Mouse (Mus musculus) naive thymus-derived CD4-positive, alpha-beta T cell, adult 2 months (primary cell): ENCODE measurements around the gene Klk1b5.
A peak's percentile ranks its signal among the peaks of the same experiment; 100 is the strongest.
"Not testable (repeated sequence)": the region's sequence is repeated elsewhere in the genome, so short reads cannot be mapped to it uniquely, and the experiment has no call there.

Source experiments
- DNase-seq: peaks from one replicate; pipeline ENCODE4 v3.0.0-alpha.2; 2011; ENCODE audit warnings: low read depth

Klk1b5 gene

DNA sequence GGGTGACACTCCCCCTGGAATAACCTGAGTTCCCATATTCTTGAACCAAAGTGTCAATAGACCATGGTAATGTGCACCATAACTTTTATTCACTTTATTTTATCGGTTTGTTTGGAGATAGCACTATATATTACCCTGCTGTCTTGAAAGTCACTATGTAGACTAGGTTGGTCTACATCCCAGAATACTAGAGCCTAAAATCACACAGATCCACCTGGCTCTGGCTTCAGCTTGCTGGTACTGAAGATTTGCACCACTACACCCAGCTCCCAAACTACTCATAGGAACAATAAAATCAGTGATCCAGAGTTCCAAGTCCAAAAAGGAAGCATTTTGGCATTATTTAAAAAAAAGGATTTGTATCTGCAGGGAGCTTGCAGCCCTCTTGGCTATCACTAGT is at the start of gene Klk1b5:
Gene Klk1b5 (plus strand): TSS at position 301 of the 400 bp plus-strand sequence.
- no peak for DNase-seq

DNA sequence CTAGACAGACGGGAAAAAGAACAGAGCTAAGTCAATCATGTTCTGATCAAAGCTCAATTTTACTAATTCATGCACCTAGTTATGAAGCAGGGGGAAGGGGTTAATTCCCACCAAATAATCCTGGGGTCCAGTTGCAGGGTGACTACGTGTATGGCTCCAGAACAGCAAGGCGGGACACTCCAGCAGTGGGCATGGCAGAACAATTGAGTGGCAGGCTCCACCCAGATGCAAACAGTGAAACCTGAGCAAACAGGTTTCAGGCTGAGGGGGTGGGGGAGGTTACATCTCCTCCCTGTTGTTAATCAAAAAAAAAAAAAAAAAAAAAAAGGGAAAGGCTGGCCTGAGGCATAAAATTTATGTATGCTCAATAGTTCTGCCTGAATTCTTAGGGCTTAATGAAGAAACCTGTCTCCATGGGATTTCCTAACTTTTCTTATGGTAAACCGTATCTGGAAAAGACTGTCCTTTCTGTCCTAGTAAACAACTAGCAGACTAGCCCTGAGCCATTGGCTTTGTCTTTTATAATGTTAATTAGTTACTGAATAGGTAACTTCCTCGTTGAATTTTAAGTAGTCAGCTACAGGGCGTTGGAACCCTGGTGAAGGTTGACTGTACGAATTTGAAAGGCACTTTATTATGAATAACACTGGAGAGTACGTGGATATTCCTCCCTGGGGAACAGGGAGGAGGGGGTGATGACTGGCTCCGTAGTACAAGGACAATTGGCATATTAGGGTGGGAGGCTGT is 36.3 kb upstream of the Klk1b5 start:
- DNase-seq = no peak

DNA sequence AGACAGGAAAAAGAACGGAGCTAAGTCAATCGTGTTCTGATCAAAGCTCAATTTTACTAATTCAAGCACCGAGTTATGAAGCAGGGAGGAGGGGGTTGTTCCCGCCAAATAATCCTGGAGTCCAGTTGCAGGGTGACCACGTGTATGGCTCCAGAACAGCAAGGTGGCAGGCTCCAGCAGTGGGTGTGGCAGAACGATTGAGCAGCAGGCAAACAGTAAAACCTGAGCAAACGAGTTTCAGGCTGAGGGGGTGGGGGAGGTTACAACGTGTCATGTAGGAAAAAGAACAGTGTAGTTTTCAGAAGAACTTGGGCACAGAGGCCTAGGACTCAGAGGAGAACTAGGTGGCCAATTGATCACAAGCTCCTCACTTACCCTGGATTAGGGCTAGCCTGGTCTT is 29.2 kb upstream of the Klk1b5 start:
- DNase-seq = not testable (repeated sequence)

DNA sequence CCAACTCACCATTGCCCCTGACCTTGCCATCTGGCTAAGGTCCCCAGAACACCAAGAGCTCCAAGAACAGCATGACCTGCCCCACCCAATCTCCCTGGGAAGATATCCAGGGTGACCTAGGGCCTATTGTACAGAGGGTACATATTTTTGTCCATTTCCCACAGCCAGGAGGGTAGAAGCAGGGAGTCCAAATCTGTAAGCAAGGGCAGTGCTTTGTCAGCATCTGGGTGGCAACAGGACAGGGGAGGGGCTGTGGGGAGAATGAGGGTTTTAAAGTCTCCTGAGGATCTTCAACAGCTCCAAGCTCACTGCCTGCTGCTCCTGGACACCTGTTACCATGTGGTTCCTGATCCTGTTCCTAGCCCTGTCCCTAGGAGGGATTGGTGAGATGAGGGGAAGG is 27.8 kb upstream of the Klk1b5 start, which contains the start of gene Klk1b24:
Gene Klk1b24 (plus strand): TSS at position 301 of the 400 bp plus-strand sequence.
- DNase-seq = not testable (repeated sequence)

DNA sequence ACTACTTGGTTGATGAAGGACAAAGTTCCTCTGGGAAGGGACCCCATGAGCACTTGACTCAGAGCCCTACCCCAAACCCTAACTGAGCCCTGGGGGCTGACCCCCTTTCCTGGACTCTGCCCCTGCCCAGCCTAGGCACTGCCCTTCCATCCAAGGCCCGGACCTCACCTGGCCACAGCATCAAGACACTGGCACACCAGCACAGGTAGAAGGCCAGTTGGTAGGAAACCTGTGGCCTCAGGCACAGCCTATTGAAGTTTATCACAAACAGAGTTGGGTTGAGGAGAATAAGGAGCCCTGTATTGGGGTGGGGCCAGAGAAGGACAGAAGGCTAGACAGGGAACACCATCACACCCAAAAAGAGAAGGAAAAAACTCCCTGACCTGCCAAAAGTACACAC is 22.3 kb upstream of the Klk1b5 start:
- DNase-seq = not testable (repeated sequence)

DNA sequence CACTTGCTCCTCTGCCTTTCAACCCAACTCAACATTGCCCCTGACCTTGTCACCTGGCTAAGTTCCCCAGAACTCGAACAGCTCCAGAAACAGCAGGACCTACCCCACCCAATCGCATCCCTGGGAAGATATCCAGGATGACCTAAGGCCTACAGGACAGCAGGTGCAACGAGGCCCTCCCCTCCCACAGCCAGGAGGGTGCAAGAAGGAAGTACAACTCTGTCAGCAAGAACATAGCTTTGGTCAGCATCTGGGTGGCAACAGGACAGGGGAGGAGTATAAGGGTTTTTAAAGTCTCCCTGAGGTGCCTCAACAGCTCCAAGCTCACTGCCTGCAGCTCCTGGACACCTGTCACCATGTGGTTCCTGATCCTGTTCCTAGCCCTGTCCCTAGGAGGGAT is 17.9 kb upstream of the Klk1b5 start, which contains the start of gene Klk1b3:
Gene Klk1b3 (plus strand): TSS at position 301 of the 400 bp plus-strand sequence.
- DNase-seq = no peak

DNA sequence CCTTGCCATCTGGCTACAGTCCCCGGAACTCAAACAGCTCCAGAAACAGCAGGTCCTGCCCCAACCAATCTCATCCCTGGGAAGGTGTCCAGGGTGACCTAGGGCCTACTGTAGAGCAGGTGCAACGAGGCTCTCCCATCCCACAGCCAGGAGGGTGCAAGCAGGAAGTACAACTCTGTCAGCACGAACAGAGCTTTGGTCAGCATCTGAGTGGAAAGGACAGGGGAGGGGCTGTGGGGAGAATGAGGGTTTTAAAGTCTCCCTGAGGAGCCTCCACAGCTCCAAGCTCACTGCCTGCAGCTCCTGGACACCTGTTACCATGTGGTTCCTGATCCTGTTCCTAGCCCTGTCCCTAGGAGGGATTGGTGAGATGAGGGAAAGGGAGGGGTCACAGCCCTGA is 8.6 kb upstream of the Klk1b5 start, which contains the start of gene Klk1b4:
Gene Klk1b4 (plus strand): TSS at position 301 of the 400 bp plus-strand sequence.
- DNase-seq = not testable (repeated sequence)

DNA sequence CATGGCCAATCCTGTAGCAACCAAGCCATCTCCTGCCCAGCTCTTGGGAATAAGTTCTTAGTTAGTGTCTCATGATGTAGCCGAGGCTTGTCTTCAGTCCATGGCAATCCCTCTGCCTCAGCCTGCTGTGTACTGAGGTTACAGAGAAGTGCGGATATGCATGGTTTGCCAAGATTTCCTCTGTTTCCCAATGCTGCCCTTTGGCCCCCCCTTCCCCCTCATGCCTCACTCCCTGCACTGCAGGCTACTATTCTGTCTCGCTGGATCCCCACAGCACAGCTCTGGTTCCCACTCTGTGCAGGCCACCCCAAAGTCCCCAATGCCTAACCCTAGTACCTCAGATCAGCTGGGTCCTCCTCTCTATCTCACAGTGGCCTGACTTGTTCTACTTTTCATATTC is 7.4 kb upstream of the Klk1b5 start:
- no peak for DNase-seq

DNA sequence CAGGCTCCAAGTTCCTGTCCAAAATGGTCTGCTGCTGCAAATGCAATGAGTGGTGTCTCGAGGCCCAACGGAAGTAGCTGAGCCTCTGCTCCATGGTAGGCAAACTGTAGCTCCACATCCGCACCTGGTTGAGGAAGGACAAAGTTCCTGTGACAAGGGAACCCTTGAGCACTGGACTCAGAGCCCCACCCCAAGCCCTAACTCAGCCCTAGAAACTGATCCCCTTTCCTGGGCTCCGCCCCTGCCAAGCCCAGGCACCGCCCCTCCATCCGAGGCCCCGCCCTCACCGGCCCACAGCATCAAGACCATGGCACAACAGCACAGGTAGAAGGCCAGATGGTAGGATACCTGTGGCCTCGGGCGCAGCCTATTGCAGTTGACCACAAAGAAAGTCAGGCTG is 5.9 kb downstream of the Klk1b5 start:
- DNase-seq = not testable (repeated sequence)

DNA sequence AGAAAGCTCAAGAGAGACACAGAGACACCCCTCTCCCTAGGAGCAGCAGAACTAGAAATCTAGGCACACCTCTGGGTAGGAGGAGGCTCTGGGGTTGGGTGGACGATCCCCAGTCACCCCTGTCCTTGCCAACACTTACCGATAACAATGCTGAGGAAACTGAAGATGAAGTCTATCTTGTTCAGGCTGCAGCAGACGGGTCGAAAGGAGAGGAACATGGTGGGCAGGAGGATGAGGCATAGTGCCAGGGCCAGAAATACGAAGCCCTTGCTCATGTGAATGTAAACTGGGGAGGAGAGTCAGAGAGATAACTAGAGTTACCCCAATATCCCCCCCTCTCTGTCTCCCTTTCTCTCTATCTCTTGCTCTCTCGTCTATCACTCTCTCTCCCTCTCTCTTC is 6.6 kb downstream of the Klk1b5 start:
- DNase-seq = not testable (repeated sequence)

DNA sequence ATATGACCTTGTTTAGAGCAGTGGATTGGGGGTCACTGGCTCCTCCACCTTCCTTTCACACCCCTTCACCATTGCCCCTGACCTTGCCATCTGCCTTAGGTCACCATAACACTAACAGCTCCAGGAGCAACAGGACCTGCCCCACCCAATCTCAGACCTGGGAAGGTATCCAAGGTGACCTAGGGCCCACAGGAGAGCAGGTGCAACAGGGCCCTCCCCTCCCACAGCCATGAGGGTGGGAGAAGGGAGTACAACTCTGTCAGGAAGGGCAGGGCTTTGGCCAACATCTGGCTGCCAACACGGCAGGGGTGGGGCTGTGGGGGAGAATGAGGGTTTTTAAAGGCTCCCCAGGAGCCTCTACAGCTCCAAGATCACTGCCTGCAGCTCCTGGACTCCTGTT is 9.3 kb downstream of the Klk1b5 start, which contains the start of gene Klk1:
Gene Klk1 (plus strand): TSS at position 285 of the 400 bp plus-strand sequence.
- DNase-seq = no peak

DNA sequence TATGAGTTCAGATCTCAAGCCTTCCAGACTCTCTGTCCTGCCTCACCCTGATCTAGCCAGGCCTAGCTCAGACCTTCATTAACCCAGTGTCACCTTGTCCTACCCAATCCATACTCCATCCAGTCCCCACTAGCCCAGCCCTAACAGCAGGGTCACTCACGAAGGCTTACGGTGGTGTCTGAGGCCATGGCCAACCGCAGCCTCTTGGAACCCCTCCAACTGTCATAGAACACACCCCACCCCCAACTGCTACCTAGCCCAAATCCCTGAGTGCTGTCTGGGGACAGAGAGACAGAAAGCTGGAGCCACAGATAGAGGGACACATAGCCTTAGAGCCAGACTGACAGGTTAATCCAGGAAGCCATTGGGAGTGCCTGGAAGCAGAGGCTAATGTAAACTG is 20.2 kb downstream of the Klk1b5 start, which contains the start of gene Gm36864:
Gene Gm36864 (plus strand): TSS at position 269 of the 400 bp plus-strand sequence.
- no peak for DNase-seq

DNA sequence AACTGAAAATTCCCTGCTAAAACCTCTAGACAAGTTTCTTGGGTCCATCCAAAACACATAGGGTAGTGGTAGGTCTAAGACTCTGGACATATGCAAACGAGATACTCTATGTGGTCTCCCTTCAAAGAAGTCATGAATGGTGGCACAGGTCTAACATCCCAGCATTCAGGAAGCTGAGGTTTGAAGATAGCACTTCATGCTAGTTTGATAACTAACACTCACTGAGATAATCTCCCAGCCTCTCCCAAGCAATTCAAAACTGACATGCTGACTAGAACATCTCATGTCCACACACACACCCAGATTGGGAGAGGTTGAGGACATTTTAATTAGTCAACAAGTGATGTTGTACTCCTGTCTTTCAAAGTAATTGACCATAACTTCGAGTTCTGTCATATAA is 24.2 kb downstream of the Klk1b5 start:
- no peak for DNase-seq

DNA sequence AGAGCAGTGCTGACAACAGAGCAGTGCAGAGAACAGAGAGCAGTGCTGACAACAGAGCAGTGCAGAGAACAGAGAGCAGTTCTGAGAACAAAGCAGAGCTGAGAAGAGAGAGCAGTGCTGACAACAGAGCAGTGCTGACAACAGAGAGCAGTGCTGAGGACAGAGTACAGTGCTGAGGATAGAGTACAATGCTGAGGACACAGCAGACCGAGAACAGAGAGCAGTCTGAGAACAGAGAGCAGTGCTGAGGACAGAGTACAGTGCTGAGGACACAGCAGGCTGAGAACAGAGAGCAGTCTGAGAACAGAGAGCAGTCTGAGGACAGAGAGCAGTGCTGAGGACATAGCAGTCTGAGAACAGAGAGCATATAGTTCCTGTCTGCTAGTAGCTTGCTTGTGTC is 25.0 kb downstream of the Klk1b5 start:
- DNase-seq = no peak

DNA sequence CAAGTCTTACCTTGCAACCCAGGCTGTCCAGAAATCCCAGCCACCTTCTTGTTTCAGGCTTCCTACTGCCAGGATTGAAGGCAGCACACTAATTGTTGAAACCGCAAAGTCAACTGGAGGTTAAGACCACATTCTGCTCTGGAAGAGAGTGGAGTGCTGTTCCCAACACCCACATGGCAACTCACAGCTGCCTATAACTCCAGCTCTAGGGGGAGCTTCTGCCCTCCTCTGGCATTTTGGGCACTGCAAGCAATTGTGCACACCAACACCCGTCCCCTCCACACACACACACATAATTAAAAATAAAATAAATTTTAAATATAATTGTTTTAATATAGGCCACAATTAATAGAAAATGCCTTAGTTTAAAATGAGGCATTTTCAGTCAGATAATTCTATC is 25.4 kb downstream of the Klk1b5 start:
- DNase-seq = no peak

DNA sequence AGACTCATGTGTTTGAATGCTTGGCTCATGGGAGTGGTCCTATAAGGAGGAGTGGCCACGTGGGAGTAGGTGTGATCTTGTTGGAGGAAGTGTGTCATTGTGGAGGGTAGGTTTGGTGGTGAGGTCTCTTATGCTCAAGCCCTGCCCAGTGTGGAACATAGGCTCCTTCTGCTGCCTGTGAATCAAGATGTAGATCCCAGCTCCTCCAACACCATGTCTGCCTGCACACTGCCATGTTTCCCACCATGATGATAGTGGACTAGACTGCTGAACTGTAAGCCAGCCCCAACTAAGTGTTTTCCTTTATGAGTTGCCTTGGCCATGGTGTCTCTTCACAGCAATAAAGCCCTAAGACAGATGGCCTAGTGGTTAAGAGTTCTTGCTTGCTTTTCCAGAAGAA is 28.3 kb downstream of the Klk1b5 start:
- DNase-seq = no peak

DNA sequence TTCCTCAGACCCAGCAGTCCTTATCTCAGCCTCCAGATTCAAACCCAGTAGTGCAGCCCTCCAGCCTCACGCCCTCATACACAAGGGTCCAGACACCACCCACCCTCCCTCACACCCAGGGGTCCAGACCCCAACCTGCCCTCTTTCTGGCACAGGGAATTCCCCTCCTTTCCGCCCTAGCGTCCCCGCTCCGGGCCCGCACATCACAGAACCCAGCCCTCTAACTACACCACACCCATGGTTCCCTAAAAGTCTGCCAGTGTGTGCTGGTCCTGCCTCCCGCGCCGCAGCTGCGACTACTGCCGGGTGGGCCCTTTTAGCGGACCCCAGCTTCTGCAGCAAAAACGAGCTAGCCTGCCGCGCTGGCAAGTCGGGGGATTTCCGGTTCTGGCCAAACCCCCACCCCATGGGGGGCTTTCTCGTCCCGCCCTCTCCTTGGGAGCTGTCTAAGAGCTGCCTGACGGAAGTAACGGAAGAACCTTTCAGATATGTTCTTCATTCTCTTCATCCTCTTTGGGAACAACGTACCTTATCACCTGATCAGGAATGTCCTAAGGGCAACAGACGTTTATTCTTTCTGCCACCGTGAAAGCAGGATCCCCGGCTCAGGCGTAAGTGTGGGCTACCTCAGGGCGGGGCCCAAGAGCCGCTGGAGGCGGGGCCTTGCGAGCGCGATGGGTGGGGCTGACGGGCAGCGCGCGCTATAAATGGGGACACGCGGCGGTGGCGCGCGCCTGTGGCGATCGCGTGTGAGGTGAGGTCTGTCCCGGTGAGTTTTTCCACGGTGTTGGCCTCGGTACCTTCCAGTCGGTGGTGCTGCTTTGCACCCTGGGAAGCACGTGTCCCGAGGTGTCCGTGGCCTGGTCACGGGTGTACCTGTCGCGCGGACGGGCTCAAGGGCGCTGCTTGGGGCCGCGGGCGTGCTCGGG is 30.6 kb downstream of the Klk1b5 start, which contains the start of the genes 1700028J19Rik and 2410002F23Rik:
Gene 1700028J19Rik (minus strand): TSS at position 641 of the 929 bp plus-strand sequence.
Gene 2410002F23Rik (plus strand): TSS at position 668 of the 929 bp plus-strand sequence.
- peak; percentile 96 for DNase-seq

DNA sequence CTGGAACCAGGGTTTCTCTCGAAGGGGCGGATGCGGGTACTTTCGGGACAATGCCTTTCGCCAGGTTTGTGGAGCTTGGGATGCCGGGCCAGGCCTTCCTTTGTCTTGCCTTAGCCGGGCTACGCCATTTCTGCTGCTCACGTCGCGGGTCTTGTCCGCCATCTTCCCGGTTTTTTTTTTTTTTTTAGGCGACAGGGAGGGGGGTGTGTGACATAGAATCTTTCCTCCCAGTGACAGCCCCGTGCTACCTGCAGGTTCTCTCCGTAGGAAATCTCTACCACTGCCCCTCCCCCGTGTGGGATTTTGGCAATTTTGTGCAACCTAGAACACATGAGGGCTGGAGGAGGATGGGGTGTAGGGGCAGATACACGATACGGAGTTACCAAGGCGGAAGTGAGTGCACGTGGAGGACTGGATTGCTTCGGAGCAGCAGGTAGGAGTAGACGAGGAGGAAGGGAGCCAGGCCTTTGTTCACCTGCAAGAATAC is 31.3 kb downstream of the Klk1b5 start:
- peak; percentile 80 for DNase-seq

DNA sequence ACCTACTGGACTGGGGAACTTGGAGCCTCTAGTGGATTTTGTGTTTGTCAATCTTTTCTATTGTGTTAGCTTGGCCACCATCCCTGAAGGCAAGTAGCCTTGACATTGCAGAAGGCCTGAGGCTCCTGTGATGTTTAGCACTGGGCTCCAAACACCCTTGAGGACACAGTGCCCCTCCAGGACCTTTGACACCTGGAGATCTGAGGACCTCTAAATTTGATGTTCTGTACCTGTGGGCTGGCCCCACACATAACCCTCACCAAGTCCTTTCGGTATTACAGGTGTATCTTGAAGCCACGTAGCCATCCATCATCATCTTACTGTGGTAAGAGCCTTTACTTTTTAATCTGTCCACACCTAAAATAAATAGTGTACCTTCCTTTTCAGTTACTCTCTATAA is 32.2 kb downstream of the Klk1b5 start:
- DNase-seq = no peak

DNA sequence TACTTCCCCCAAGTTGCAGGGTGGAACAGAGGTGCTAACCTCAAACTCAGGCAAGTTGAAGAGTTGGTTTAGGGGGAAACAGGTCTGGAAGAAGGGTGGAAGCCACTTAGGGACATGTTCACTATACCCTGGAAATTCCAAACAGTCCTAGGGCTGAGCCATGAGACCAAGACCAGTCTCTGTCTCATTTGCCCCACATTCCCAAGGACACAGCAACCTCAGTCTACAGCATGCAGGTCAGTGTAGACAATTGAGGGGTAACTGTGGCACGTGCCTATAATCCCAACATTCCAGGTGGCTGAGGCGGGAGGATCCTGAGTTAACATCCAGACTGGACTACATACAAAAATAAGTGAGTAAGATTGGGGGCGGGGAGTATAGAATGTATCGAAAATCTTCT is 33.5 kb downstream of the Klk1b5 start:
- DNase-seq = no peak

DNA sequence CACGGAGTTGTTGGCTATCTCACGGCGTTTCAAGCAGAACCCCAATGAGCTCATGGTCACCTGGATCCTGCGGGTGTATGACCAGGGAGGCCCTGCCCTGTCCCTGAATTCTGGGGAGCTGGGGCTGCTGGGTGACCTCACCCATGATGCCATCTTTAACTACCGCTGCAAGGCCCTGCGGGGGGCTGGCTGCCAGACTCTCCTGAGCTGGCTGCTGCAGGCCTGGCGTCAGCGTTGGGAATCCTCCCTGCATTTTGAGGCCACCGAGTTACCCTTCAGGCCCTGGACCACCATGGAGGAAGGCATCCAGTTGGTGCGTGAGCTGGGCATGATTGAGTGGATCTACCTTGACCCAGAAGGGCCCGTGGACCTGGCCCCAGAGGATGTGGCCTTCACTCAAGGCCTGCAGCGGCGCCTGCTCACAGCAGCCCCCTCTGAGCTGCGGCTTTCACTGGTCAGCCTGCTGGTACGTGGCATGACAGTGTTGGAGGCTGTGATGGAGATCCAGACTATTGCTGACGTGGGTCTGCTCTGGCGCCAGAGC is 35.1 kb downstream of the Klk1b5 start:
- not testable (repeated sequence) for DNase-seq
